Mouse (Mus musculus): ENCODE data around the gene Abcb4. TPM values are rescaled to one million over a fixed set of nuclear protein-coding genes. Genes with fewer than 3 reads are reported as not detected.
A peak's percentile ranks its signal among the peaks of the same experiment; 100 is the strongest.
"Not testable (repeated sequence)": the region's sequence is repeated elsewhere in the genome, so short reads cannot be mapped to it uniquely, and the experiment has no call there.

The Abcb4 gene
- total RNA-seq, 4 experiments from 2014 or later: 5.8 to 8.0 (median 6.7) TPM

DNA sequence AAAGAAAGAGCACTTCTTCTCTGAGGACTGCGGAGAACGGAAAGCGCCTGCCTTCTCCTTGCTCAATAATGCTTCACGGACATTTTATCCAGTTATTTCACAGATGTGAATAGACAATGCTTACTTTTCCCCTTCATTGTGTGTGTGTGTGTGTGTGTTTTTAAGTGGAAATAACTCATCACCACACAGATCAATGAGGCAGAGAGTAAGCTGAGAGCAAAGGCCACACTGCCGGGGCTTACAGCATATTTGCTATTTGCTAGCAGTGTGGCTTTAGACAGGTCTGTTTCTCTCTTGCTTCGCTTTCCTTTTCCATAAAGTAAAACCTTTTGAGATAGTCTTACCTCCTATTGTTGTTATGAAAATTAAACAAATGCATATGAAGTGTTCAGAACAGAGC is 11.0 kb downstream of the Abcb4 start:
- no peak for DNase-seq (ENCODE audit: low spot score in 2 of 2)

DNA sequence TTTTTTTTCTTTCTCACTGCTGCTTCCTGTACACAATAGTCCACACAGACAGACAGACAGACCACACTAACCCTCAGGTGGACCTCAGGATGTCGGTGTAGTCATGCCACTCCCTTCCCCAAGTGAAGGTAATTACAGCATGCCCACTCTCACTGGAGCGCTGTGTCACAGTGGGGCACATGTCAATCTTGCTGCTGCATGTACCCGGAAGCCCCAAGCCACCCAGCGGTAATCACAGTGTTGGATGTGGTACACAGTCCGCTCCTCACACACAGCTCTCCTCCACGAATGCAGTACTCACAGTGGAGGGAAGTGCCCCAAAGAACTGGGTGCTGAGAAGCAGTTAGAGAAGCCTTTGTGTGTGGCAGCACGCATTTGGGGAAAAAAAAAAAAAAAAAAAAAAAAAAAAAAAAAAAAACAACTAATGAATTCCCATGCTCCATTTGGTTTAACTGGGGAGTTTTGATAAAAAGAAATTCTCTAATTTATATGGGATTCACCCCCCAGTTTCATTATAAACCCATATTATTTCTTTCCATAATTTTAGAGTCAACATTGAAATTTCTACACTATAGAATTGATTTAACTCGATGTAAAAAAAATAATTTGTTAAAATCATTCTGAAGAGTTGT is 18.2 kb downstream of the Abcb4 start:
- no peak for DNase-seq (ENCODE audit: low spot score in 2 of 2)

DNA sequence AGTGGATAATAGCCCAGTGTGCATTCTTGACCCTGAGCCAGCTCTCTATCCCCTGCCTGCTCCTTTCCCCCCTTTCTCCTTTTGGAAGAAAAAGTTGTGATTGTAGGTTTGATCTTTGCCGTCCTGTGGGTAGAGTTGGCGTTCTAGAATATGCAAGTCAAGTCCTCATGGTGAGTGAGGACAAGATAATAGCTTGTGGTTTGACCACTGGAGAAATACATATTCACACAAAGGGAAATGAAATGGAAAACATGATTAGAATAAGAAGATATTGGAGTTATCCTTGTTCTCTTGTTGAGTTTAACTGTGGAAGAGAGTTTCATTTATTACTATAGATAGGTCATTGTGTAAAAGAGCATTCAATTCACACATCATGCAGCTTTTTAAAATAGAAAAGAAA is 22.9 kb downstream of the Abcb4 start:
- no peak for DNase-seq (ENCODE audit: low spot score in 2 of 2)

DNA sequence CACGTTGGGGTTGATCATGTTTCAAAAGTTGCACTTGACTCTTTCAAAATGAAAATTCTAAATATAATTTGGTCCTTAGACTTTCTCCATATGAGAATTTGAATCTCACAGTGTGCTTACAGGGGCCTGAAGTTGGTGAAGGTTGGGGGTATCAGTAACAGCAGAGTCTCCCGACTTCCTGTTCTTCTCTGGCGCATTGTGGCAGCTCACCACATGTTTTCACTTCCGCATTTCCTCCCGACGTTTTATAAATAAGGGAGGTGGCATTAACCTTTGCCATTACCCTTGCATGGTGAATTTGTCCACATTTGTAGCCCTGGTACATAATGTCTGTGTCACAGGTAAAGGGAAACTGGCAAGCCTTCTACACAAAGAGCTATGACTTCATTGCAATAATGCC is 23.6 kb downstream of the Abcb4 start:
- DNase-seq (ENCODE audit: low spot score in 2 of 2): no peak

DNA sequence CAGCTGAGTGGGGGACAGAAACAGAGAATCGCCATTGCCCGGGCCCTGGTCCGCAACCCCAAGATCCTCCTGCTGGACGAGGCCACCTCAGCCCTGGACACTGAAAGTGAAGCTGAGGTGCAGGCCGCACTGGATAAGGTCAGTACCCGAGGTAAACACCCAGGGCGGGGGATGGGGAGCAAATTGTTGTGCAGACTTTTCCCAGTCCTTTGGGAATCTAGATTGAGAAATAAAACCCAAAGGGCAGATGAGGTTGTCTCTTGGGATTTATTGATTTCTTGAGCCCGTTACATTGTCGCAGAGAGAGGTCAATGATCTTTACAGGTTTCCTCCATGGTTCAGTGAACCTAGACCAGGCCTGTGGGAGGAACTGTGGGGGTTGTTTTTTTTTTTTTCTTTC is 34.9 kb downstream of the Abcb4 start:
- no peak for DNase-seq (ENCODE audit: low spot score in 2 of 2)

DNA sequence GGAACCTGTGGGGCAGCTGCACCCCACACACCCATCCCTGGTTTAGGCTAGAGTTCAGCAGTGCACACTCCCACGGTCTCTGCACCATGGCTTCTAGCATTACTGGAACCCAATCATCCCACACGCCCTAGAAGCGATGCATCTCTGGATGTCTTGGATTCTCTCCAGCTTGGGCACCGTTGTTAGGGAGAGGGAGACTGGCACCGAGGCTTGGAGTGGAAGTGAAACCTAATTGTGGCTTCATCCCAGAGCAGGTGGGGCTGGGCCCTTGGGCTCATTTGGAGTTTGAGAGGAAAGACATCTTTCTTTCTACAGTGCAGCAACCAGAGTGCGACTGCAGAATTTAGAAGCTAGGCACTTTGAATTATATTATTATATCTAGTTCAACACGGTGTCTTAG is 44.4 kb downstream of the Abcb4 start:
- no peak for DNase-seq (ENCODE audit: low spot score in 2 of 2)

DNA sequence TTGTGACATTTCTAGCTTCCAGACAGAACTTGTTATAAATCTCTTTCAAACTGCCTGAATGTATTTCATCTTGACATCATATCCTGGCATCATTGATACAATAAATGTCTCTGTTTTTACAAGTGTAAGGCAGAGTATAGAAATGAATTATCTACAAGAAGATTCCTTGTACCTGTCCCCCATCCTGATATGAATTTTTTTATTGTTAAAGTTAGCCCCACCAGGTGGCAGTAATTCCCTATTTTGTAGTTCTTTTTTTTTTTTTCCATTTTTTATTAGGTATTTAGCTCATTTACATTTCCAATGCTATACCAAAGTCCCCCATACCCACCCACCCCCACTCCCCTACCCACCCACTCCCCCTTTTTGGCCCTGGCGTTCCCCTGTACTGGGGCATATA is 47.7 kb downstream of the Abcb4 start:
- not testable (repeated sequence) for DNase-seq (ENCODE audit: low spot score in 2 of 2)

DNA sequence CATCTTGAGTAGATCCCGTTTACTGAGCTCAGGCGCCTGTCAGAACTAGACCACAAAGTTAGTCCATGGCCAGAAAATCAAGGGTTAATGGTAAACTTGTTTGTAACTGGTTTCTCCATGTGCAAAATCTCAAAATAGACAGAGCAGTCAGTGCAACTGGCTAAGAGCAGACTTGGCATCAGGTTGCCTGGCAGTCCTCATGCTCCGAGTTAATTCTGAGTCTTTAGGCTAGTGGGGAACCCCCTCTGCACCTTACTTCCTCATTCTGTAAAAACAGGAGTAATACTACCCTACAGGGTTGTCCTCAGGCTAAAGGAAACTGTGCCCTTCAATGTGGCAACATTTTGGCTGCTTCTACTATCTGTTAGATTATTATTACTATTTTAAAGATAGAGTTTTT is 50.3 kb downstream of the Abcb4 start:
- DNase-seq (ENCODE audit: low spot score in 2 of 2): no peak

DNA sequence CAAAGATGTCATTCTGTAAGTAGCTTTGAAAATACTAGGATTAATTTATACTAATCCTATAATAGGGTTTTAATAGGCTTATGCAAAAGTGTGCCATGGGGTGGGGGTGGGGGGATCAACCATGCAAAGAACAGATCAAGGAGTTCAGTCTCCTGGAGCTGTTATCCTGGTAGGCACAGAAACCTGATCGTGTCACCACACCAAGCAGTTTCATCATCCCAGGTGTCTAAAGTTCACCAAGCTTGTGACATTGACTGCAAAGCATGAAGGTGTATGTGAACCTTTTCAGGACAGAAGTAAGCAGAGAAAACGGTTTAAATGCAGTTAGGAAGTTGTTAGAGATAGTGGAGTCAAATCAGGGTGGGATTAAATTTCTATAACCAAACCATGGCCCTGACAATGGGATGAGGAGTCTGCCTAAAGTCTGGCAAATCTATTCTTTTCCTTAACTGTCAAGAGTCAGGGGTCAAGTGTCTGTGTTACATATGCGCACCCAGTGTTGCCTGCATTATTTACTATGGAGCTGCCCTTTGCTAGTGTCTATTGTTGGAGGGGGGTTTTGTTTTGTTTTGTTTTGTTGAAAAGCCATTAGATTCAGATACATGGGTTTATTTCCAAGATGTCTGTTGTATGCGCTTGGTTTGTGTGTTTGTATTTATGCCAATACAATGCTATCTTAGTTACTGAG is 54.0 kb downstream of the Abcb4 start:
- DNase-seq (ENCODE audit: low spot score in 2 of 2): no peak

DNA sequence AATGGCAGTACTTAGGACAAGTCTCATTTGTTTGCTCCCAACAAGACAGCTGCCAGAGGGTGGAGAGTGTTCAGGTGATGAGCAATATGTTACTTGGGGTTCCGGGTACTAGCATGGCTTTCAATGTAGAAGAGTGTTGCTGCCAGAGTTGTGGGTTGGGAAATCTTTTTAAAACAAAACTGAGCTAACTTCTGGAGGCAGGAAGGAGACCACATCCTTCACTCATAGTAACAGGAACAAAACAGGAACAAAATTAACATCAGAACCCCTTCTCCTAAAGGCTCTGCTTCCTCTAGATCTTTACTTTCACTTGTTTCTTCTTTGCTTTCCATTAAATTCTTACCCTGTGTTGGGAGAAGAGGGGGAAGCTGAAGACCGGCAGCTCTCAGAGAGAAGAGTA is 60.1 kb downstream of the Abcb4 start:
- DNase-seq (ENCODE audit: low spot score in 2 of 2): no peak

DNA sequence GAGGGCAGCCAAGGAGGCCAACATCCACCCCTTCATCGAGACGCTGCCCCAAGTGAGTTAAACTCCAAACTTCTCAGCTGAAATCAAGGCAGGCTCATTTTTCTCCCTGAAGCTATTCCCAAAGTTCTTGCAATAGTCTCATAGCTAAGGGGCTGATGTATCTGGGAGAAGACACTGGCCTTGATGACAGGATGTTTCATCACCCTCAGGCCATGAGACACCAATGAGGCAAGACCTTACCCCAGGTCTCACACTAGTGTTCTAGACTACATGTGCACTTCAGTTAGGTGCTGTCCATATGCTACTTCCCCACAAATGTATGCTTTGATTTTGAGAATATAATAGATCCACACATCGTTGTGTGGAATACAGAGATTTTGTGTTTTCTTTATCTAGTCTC is 62.0 kb downstream of the Abcb4 start:
- DNase-seq (ENCODE audit: low spot score in 2 of 2): no peak

DNA sequence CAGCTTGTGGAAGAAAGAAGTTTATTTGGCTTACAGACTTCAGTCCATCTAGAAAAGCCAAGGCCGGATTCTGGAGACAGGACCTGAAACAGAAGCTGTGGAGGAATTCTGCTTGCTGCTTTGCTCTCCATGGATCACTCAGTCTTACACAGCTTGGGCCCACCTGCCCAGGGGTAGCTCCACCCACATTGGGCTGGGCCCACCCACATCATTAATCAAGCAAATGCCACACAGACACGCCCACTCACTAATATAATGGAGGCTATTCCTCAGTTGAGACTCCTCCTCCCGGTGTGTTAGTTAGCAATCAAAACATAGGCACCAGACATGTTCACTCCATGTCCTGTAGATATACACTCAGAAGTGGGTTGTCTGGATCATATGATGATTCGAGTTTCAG is 67.0 kb downstream of the Abcb4 start:
- DNase-seq (ENCODE audit: low spot score in 2 of 2): no peak

DNA sequence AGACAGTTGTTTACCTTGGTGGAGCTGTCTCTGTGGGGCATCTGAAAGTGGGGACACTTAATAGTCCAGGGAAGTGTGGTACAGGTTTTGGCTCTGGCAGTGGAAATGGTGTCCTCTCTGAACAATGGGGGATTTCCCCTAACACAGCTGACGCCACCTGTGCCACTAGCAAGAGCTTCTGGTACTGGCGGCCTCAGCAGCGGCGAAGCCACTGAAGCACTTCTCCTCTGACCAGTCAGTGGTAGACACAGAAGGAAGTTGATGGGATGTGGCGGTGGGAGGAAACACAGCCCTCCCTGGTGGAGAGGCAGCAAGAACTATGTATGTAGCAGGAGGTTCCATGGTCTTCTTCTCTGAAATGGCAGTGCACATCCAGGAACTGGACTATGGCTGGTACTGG is 71.0 kb downstream of the Abcb4 start:
- no peak for DNase-seq (ENCODE audit: low spot score in 2 of 2)

DNA sequence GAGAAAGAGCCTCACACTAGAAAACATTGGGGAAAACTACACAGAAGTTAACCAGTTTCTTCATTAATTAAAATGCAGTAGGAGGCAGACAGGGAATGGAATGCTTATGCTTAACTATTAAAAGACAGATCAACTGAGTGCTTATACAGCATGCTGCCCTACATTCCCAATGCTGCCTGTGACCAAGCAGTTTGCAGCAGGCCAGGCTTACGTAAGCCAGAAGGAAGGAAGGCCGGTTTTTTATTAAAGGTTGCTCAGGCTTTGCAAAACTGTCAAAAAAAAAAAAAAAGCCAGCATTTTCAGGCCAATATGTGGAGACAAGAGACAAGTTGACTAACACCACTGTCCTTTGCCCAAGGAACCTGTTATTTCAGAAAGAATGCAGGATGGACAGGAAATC is 77.2 kb downstream of the Abcb4 start:
- DNase-seq (ENCODE audit: low spot score in 2 of 2): no peak

DNA sequence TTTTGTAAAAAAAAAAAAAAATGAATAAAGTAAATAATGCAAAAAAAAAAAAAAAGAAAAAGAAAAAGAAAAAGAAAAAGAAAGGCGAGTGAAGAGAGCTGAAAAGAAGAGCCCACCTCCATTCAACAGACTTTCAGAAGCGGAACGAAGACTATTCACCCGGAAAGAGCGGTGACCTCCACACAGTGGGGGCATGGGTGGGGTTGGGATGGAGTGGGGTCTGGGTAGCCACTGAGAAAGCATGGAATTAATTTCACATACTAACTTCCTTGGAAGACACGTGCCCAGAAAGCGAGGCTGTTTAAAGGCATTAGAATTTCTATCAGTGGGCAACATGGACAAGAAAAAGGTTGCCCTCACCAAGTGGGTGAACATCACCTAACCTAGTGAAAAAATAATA is 78.8 kb downstream of the Abcb4 start:
- DNase-seq (ENCODE audit: low spot score in 2 of 2): no peak

DNA sequence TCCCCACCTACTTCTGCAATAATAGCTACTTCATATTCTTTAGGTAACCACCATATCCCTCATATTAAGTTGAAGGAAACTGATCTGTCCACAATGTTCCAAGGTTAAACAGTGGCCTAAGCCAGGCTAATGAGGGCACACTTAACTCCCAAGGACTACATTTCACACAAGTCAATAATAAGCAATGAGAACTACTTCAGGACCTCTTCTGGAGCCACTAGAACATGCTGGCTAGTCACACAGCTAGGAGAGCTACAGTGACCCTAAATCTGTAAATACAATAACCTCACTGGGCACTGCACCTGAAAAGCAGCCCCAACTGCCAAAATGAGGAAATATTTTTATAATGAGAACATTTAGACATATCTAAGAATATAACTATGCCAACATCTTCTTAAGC is 81.2 kb downstream of the Abcb4 start:
- no peak for DNase-seq (ENCODE audit: low spot score in 2 of 2)

DNA sequence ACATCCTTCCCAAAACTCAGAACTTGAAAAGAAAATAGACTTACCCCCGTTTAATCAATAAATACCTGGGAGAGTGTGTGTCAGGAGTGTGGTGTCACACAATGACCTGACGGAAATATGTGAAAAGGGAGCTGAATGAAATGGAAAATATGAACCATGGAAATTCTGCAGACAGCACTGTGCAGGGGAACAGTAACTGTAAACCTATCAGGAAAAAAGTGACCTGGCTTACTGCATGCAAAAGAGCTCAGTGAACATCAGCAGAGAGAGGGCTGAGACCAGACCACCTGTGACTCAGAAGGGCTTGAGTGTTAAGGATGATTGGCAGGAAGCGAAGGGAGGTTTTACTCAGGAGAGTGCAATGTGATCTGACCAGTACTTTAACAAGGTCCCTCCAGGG is 92.0 kb downstream of the Abcb4 start:
- no peak for DNase-seq (ENCODE audit: low spot score in 2 of 2)

DNA sequence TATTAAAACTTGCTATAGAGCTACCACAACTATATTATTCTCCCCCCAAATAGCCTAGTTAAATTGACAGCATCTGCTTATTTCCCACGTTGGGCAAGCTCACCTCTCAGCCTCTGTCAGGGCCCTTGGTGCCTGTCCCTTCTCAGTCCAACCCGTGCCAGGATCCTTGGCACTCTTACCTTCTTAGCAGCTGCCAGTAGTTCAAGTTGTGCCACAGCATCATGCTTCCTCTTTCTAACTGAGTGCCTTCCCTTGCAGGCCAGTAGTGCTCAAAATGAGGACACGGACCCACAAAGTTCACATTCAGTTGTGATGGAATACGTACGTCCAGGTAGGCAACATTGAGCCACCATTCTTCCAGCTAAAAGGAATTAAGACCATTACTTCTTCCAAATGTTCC is 94.4 kb downstream of the Abcb4 start:
- no peak for DNase-seq (ENCODE audit: low spot score in 2 of 2)

DNA sequence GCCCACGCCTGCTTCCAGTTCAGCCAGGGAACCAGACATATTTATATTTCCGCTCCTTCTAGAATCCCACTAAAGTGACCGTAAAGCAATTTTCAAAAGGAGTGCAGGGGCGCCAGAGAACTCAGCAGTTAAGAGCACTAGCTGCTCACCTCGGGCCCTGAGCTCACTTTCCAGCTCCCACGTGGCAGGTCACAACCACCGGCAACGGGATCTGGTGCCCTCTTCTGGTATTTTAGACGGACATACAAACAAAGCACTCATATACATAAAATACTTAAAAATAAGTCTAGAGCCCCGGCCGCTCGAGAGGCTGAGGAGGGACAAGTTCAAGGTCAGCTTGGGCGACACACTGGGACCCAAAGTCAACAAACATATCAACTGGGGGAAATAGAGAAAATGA is 97.0 kb downstream of the Abcb4 start:
- DNase-seq (ENCODE audit: low spot score in 2 of 2): no peak

DNA sequence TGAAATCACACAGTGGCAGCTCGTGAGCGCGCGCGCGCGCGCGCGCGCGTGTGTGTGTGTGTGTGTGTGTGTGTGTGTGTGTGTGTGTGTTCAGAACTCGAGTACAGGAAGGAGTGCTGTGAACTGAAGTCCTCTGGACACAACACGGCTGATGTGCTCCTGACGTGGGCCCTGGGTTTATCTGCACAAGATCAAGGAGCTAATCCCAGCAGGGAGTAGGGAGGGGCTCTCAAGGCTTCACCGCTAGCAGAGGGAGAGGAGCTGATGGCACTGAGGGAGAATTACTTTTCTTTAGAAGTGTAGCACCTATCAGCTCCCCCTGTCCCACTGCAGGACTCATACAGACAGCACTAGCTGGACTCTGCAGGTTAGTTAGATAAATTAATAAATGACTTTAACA is 98.1 kb downstream of the Abcb4 start:
- no peak for DNase-seq (ENCODE audit: low spot score in 2 of 2)

DNA sequence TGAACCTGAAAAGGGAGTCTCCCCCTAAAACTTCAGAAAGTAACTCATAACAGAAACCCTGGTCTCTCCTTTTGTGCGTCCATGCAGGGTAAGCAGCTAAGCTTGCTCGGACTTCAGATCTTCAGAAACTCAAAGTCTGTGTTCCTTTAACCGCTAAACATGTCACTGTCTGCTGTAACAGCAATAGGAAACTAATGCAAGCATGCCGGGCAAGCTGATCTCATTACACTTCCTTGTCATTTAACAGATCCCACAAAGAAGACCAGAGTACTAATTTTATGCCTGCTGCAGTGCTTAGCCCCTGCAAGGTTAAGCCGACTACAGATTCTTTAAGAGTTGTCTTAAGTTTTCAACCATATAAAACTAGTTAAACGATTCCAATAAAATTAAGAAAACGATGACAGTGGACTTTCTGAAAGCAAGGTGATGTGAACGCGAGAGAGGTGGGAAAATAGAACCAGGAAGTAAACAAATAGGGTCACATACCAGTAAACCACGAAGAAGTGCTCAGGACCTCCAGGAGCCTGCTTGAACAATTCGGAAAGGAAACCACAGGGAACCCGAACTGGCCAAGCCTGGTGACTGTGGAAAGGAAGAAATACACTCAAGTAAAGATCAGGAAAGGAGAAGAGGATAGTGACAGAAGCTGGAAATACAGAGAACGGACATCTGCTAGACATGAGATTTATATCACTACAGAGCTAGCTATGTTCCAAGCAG is 102.6 kb downstream of the Abcb4 start:
- DNase-seq (ENCODE audit: low spot score in 2 of 2): no peak

DNA sequence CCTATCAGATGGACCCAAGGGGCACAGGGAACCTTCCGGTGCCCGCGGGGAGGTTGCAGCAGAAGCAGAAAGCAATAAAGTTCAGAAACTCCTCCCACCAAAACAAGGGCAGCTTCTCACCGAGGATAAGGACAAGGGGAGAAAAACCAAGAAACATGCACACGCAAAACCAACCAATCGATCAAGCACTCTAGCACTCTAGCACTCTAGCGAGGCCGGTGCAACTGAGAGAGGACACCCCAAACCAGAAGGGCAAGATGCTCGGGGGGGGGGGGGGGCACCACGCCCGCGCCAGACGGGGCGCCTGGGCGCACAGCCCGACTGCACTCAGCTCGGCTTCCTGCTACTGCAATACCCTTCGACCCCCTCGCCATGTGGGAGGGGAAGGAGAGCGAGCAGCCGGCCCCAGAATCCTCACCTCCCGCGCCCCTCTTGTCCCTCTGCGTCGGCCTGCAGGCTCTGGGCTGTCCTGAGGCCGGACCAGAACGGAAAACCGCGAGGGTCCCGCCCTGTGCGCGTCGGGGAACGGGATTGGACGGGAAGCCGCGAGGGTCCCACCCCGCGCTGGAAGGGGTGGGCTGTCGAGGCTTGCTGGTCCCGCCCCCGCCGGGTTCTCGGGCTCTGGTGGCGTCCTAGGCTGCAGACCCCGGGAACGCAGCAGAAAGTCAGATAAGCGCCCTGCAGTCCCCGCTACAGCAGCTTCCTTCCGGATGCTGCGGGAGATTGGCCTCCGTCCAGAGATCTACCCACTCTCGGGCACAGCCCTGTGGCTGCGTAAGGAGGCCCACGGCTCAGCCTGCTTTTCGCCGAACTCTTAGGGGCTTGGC is 103.4 kb downstream of the Abcb4 start, which contains the start of gene Crot:
TSS of gene Crot (minus strand) at position 639 of the 827 bp plus-strand sequence.
- DNase-seq (ENCODE audit: low spot score in 2 of 2): peak; percentile 87 to 88

Measured in layer of hippocampus, adult 8-10 months (tissue).